Mouse (Mus musculus) stomach, embryonic 16.5 days (tissue): ENCODE measurements around the gene Tmem82. TPM values are rescaled to one million over a fixed set of nuclear protein-coding genes. Genes with fewer than 3 reads are reported as not detected.

ENCODE experiments used
- ATAC-seq: fragments of 200-750 bp; cut with Nextera tagmentation; 2 replicates; pipeline ENCODE4 v1.8.0; 2017; ENCODE audit warnings: moderate number of reproducible peaks, moderate TSS enrichment; ENCODE audit not compliant: insufficient read depth, low FRiP score
- H3K27ac ChIP-seq: fragments of 300-500 bp; sonication (generic); 2 replicates; pipeline ENCODE4 v1.5.1; 2014; ENCODE audit warnings: low read length
- H3K27me3 ChIP-seq: fragments of 300-500 bp; sonication (generic); 2 replicates; pipeline ENCODE4 v1.6.1; 2014; ENCODE audit warnings: low read length, control low read depth, mixed read lengths; ENCODE audit not compliant: control insufficient read depth, insufficient read depth
- H3K36me3 ChIP-seq: fragments of 300-500 bp; sonication (generic); 2 replicates; pipeline ENCODE4 v1.6.1; 2014; ENCODE audit warnings: low read length; ENCODE audit not compliant: control insufficient read depth, insufficient read depth
- H3K4me1 ChIP-seq: fragments of 300-500 bp; sonication (generic); 2 replicates; pipeline ENCODE4 v1.6.1; 2014; ENCODE audit warnings: low read length, control low read depth, mixed read lengths; ENCODE audit not compliant: control insufficient read depth, insufficient read depth
- H3K4me2 ChIP-seq: fragments of 300-500 bp; sonication (generic); 2 replicates; pipeline ENCODE4 v1.6.1; 2014; ENCODE audit warnings: low read depth, low read length, mixed read lengths
- H3K4me3 ChIP-seq: fragments of 300-500 bp; sonication (generic); replicated peaks from 2 replicates; pipeline ENCODE4 v1.5.1; 2014; ENCODE audit warnings: mild to moderate bottlenecking, low read length
- H3K9ac ChIP-seq: fragments of 300-500 bp; sonication (generic); 2 replicates; pipeline ENCODE4 v1.6.1; 2014; ENCODE audit warnings: low read length
- H3K9me3 ChIP-seq: fragments of 300-500 bp; sonication (generic); replicated peaks from 2 replicates; pipeline ENCODE4 v1.6.1; 2016; ENCODE audit warnings: low read length, control low read depth; ENCODE audit not compliant: control insufficient read depth
- WGBS: fragments of 180-500 bp; shearing (Covaris S2); extraction: QIAGEN DNeasy Blood & Tissue Kit; methylation state at CpG from one replicate; pipeline ENCODE4 v1.1.7; 2014; 5-methylcytosine and 5-hydroxymethylcytosine counted together
- polyA plus RNA-seq: library from polyadenylated mRNA; unstranded; fragments of >200 nt; fragmentation: Nextera tagmentation; extraction: Ambion mirVana; gene quantifications from 2 replicates; pipeline ENCODE4 v1.2.1, GENCODE M21; 2015

The Tmem82 gene
- polyA plus RNA-seq, result 2.7 and 3.8 TPM in 2 replicates

DNA sequence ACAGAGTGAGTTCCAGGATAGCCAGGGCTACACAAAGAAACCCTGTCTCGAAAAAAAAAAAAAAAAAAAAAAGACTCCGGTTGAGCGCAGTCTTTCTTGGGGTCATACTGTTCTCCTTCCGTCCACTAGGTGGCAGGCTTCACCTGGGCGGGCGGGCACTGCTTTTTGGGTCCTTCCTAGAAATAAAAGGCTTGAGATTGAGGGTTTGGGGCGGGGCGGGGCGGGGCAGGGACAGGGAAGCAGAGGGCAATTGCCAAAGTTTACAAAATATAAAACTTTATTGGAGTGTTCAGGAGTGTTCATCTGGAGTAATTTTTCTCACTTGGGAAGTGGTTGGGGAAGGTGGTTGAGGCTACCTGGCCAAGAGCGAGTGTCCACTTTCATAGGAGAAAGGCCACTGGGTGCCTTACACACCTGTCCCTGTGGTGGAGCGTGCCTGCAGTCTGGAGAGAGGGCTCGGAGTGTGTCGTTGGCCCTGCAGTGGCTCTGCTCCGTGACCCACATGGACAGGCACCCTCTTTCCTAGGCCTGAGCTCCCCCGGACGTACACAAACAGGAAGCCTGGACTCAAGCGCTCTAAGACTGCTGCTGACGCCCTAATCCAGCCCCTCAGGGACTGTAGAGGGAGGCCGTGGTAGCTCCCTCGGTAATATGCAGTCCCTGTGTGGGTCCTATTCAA lies at the start of gene Tmem82:
Gene Tmem82 (minus strand): TSS at position 69 of the 679 bp plus-strand sequence.
- Histone ChIP-seq H3K9ac (peak within 1 kb of the TSS; percentile 64), H3K27ac (0 out of 2 replicates have a peak within 1 kb of the TSS, but pooled peaks have one; percentile 14), H3K36me3 (no peaks in the 10 kb centered on the region), H3K4me3 (peak within 1 kb of the TSS; percentile 35), H3K4me2 (peak within 1 kb of the TSS; percentile 59), H3K4me1 (peaks cover 18% of the 10 kb centered on the region), H3K27me3 (no peaks in the 10 kb centered on the region), H3K9me3 (no peaks in the 10 kb centered on the region)
- WGBS, result 26% methylated on average over 20 of the region's 20 CpGs
- ATAC-seq, result no peak

DNA sequence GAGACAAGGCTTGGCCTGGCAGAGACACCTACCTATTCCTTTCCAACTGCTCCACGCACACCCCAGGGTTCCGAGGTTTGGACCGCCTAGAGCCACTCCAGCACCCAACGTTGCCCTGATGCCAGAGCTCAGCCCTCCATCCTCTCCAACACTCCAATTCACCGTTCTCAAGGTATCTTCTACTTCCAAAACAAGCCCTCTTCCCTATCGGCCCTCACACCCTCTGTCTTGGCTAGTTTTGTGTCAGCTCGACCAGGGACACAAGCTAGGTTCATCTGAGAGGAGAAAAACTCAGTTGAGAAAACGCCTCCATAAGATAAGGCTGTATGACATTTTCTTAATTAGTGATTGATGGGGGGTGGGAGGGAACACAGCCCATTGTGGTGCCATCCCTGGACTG lies 46.4 kb upstream of the Tmem82 start, which contains the start of gene Plekhm2:
Gene Plekhm2 (minus strand): TSS at position 101 of the 400 bp plus-strand sequence.
- H3K27me3 ChIP-seq, result no peaks in the 10 kb centered on the region
- 64% methylated on average over 8 of the region's 8 CpGs for WGBS
- no peak for ATAC-seq
- 0 out of 2 replicates have a peak, but pooled peaks cover 3% of the 10 kb centered on the region for H3K36me3 ChIP-seq
- no peaks in the 10 kb centered on the region for H3K9me3 ChIP-seq
- H3K4me3 ChIP-seq, result peak within 1 kb of the TSS; percentile 86
- peaks cover 9% of the 10 kb centered on the region for H3K4me1 ChIP-seq
- peak within 1 kb of the TSS; percentile 93 for H3K4me2 ChIP-seq
- peak within 1 kb of the TSS; percentile 72 for H3K27ac ChIP-seq
- H3K9ac ChIP-seq, result peak within 1 kb of the TSS; percentile 98

DNA sequence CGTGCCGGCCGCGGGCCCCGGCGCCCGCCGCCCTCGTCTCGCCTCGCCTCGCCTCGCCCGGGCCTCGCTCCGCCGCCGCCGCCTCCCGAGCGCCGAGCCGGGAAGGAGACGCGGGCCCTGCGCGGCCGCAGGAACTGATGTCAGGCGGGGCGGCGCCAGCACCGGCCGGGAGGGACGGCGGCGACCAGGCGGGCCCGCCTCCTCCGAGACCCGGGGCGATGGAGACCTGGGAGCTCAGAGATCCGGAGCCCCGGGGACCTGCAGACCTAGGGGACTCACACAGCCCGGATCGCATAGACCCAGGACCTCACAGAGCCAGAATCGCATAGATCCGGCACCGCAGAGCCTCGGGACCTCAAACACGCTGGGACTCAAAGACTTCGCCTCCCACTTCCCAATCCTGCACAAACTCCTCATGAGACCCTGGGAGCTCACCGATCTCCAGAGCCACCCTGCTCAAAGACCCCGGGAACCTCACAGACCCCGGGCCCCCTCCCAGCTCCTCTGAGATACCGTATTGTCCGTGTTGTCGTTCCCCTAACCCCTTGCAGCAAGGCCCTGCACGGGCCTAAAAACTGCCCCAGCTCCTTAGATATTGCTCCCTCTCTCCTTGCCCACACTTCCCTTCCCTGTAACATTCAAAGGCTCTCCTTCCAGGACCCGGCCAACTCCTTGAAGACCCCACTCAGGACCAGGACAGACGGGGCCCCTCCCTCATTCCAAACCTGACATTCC lies 45.7 kb upstream of the Tmem82 start:
- ATAC-seq, result peak; percentile 83
- Histone ChIP-seq H3K4me2 (peak overlapping the region; percentile 93), H3K27ac (peak overlapping the region; percentile 72), H3K9me3 (no peaks in the 10 kb centered on the region), H3K4me3 (peak overlapping the region; percentile 86), H3K36me3 (0 out of 2 replicates have a peak, but pooled peaks cover 3% of the 10 kb centered on the region), H3K9ac (peak overlapping the region; percentile 98), H3K27me3 (no peaks in the 10 kb centered on the region), H3K4me1 (peaks cover 9% of the 10 kb centered on the region)
- under 1% methylated on average over 60 of the region's 60 CpGs for WGBS

DNA sequence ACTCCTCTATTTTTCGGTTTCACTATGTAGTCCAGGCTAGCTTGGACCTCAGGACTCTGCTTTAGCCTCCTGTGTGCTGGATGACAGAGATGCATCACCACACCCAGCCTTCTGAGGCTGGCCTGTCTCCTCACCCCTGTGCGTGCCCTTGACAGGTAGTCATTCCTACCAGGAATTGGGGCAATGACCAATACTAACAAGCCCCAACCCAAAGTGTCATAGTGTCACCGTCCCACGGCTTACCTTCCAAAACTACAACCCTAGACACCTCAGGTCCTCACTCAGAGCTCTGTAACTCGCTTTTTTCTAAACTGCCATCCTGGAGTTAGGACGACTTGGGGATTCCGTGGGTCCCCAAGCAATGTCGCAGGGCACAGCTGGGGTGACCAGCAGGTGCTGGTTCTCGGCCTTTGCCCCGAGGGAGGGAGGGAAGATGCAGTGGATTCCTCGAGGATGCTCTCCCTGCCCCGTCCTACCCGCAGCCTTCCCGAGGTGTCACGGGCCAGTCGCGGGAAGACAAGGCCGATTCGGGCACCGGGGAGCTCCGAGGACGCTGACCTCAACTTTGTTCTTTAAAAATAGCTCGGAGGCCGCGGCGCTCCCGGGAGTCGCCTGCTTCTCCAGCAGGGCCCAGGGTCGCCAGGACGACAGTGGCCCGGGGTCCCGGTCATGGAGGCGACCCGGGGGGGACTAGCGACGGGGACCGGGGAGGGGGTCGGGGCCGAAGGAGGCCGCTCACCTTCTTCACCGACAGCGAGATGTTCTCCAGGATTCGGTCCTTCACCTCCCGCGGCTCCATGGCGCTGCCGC lies 44.9 kb upstream of the Tmem82 start:
- Histone ChIP-seq H3K36me3 (0 out of 2 replicates have a peak, but pooled peaks cover 7% of the 10 kb centered on the region), H3K27ac (peak overlapping the region; percentile 72), H3K4me1 (peaks cover 9% of the 10 kb centered on the region), H3K4me2 (peak overlapping the region; percentile 93), H3K27me3 (no peaks in the 10 kb centered on the region), H3K9me3 (no peaks in the 10 kb centered on the region), H3K9ac (peak overlapping the region; percentile 98), H3K4me3 (peak overlapping the region; percentile 86)
- WGBS, result 3% methylated on average over 47 of the region's 47 CpGs
- peak; percentile 16; the same call in 1 of the 2 replicates for ATAC-seq

DNA sequence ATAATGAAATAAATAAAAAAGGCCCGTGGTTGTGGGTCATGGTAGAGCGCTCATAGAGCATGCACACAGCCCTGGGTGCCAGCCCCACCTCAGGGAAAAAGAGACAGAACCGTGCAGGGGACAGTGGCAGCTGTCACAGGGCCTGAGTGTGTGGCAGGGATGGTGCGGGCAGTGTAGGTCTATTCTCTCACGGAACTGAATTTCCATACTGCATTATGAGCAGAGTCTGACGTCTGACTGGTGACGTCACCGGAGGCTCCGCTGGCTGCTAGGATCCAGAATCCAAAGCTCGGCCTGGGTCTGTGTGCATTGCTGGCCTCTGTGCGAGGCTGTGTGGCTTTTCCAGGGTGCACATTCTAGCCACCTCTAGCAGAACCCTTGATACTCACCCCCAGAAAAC lies 42.5 kb upstream of the Tmem82 start:
- Histone ChIP-seq H3K4me3 (no peak overlapping the region), H3K4me1 (peaks cover 11% of the 10 kb centered on the region), H3K9ac (no peak overlapping the region; the same call in 1 of the 2 replicates), H3K27ac (no peak overlapping the region), H3K4me2 (no peak overlapping the region), H3K9me3 (no peaks in the 10 kb centered on the region), H3K27me3 (no peaks in the 10 kb centered on the region), H3K36me3 (0 out of 2 replicates have a peak, but pooled peaks cover 7% of the 10 kb centered on the region)
- ATAC-seq, result no peak
- WGBS, result 92% methylated on average over 11 of the region's 11 CpGs

DNA sequence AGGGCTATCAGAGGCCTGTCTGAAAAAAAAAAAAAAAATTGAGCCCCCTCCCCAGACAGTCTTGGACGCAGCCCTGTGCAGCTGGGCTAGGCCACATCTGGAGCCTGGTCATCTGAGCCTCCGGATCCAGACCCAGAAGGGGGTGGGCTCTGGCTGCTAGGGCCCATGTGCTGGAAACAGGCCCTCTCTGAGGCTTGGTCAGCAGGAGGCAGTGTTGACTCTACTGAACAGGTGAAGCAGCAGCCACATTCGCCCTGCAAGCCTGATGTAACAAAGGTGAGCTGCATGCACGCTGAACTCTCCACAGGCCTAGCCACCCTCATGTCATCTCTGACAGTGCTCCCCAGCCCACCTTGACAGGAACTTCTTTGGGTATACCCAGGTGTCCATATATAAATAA lies 41.3 kb upstream of the Tmem82 start:
- Histone ChIP-seq H3K27me3 (no peaks in the 10 kb centered on the region), H3K36me3 (0 out of 2 replicates have a peak, but pooled peaks cover 7% of the 10 kb centered on the region), H3K4me1 (peaks cover 10% of the 10 kb centered on the region), H3K9me3 (no peaks in the 10 kb centered on the region), H3K4me2 (no peak overlapping the region), H3K27ac (no peak overlapping the region), H3K4me3 (no peak overlapping the region), H3K9ac (no peak overlapping the region)
- 67% methylated on average over 4 of the region's 4 CpGs for whole genome bisulfite sequencing
- ATAC-seq, result no peak

DNA sequence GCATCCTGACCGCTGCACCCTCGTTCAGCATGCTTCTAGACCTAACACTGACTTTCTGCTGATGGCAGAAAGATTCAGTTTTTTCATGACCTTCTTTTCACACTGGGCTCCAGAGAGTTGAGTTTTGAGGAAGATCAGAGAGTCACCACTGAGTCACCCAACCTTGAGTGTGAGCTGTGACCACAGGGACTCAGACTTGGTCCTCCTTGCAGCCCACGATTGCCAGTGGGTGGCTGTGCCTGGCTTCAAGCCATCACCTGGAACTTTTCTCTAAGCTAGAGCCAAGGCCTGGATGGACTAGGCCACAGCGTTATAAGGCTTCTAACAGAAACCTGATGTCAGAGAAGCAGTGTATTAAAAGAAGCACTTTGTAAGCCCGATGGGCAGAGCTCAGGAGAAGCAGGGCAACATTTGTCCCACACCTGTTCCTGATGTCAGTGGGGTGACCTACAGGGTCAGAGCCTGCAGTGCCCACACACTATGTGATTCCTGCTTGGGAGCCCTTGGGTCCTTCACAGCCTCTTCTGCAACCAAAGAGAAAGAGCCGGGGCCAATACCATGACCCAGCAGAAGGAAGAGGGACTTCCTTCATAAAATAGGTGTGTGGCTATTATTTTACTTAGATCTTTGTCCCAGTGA lies 40.5 kb upstream of the Tmem82 start:
- no peaks in the 10 kb centered on the region for H3K27me3 ChIP-seq
- H3K4me3 ChIP-seq, result no peak overlapping the region
- peaks cover 7% of the 10 kb centered on the region; the same call in 1 of the 2 replicates for H3K4me1 ChIP-seq
- WGBS, result 89% methylated on average over 6 of the region's 6 CpGs
- 0 out of 2 replicates have a peak, but pooled peaks cover 7% of the 10 kb centered on the region for H3K36me3 ChIP-seq
- H3K4me2 ChIP-seq, result no peak overlapping the region
- H3K9me3 ChIP-seq, result no peaks in the 10 kb centered on the region
- no peak overlapping the region for H3K27ac ChIP-seq
- no peak for ATAC-seq
- H3K9ac ChIP-seq, result no peak overlapping the region; the same call in 1 of the 2 replicates

DNA sequence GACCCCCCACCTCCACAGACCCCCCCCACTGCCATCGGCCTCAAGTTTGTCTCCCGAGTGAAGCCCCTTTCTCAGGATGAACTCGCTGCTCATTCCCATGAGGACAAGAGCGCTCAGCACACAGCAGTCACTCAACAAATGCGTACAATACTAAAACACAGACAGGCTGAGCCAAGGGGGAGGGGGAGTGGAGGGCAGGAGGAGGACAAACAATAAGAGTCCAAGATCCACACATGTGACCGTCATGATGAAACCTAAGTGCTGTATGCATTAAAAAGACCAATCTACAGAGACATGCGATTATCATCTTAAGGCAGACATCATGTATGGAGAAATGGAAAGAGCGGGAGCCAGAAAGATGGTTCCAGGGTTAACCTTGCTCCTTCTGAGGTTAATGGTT lies 38.5 kb upstream of the Tmem82 start:
- H3K27ac ChIP-seq, result no peak overlapping the region
- H3K4me1 ChIP-seq, result 0 out of 2 replicates have a peak, but pooled peaks cover 2% of the 10 kb centered on the region
- no peak for ATAC-seq
- H3K27me3 ChIP-seq, result no peaks in the 10 kb centered on the region
- no peak overlapping the region for H3K4me2 ChIP-seq
- 0 out of 2 replicates have a peak, but pooled peaks cover 7% of the 10 kb centered on the region for H3K36me3 ChIP-seq
- no peaks in the 10 kb centered on the region for H3K9me3 ChIP-seq
- WGBS, result 79% methylated on average over 8 of the region's 8 CpGs
- no peak overlapping the region for H3K9ac ChIP-seq
- H3K4me3 ChIP-seq, result no peak overlapping the region
